Mouse (Mus musculus) ovary, postnatal 10 days (tissue): ENCODE measurements around the gene Parp8.

Source experiments
- DNase-seq: peaks from one replicate; pipeline ENCODE4 v3.0.0; 2022; ENCODE audit warnings: low spot score

The Parp8 gene

DNA sequence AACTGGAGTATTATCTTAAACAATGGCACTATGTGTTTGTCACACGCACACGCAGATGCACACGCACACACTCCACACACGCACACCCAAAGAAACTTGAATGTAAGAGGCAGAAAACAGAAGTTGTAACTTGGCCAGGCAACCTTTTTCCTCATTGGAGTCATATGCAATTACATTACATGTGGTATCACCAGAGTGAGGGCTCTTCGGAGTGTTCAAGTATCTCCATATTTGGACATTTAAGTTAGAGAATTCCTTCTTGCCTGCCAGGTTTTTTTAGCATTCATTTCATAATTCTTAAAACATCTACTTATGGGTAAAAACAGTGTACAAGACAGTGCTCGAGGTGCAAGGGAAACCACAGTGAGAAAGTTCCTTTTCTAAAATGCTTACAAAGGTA is 6.7 kb downstream of the Parp8 start:
- no peak for DNase-seq

DNA sequence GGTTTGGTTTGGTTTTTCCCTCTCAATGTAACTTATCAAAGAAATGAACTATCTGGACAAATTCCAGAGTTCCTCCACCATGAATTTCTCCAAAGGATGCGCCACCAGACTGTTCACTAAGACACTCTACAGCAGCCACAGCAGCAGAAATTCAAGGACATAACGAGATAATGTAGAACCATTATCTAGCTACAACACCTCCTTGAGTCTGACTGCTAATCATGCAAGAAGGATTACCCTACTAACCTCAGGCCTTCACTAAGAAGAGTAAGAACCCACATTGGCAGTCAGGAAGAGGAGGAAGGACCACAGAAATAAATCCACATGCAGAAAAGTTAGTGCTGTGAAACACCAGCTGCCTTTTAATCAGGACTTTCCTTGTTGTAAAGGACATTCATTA is 11.8 kb downstream of the Parp8 start:
- DNase-seq = no peak

DNA sequence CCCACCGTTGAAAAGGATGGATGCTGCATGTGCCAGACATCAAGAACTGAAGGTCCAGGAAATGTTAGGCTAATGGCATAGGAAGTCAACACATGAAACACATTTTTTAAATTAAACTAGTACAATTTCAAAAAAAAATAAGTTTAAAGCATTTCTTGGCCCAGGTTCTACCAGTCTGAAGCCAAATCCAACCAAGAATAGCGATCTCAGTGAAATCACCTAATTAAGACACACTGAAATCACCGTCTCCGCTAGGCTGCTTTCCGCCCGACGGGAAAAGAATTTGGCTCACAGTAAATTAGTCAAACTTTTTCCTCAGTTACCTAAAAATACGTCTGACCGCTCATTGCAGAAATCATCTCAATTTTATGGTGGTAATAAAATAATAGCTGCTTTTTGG is 13.3 kb downstream of the Parp8 start:
- DNase-seq = no peak

DNA sequence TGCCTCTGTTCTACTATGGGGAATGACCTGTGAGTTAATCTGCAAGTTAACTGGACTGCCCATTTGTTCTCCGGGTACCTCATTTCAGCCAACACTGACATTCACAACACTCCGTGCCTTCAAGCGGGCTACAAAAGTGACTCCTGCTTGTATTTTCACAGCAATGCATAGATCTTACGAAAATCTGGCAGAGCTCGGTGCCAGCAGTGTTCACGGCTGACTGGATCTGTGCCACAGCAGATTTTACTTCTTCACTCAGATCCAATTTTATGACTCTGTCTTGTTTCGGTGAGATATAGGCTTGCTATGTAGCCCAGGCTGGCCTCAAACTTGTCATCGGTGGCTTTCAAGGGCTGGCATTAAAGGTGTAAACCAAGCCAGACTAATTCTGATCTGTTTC is 15.2 kb downstream of the Parp8 start:
- DNase-seq = no peak

DNA sequence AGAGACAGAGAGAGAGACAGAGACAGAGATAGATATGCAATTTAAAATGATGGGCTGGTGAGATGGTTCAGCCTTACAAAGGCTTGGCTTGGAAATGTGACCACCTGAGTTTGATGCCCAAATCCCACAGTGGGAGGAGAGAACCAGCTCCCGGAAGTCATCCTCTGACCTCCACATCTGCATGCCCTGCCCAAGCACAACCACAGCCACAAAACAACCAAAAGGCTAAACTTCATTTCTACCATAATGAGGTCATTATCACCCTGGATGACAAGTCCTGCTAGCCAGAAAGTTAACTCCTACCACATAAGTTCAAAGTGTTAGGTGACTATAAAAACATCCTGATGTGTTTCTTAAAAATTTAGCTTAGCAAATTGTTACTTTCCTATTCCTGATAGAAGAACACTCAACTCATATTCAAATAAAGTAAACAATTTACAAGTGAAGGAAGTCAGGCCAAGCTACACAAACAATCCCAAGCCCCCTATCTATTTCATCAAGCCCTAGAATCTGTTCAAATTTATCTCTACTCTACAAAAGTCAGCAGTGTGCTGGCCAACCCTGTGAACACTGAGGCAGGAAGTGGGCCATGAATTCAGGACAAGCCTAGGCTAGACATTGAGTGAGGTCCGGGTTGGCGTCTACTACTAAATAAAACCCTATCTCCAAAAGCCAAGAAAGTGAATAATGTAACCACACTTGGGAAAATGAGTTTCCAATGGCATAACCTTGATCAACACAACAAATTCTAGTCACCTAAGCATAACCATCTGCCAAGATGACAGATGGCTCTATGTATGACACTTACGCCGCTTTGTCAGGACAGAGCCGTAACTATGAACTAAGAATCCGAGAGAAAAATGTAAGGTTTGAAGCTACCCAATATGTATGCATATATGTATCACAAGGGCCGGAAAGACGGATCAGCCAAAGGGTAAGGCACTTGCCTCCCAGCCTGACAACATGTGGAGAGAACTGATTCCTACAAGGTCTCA is 17.0 kb downstream of the Parp8 start:
- no peak for DNase-seq

DNA sequence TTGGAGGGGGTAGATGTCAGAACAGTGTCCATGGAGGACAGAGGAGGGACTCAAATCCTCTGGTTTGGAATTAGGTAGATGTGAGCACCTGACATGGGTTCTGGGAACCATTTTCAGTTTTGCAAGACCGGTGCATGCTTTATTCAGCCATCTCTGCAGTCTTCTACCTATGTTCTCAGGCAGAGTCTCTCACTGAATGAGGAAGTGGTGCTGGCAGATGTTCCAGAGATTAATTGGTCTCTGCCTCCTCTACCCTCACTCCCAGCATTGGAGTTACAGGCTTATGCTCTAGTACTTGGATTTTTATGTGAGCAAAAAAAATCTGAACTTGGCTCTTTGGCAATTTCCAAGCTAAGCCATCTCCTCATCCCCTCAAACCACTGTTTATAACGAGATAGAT is 17.8 kb downstream of the Parp8 start:
- DNase-seq = no peak

DNA sequence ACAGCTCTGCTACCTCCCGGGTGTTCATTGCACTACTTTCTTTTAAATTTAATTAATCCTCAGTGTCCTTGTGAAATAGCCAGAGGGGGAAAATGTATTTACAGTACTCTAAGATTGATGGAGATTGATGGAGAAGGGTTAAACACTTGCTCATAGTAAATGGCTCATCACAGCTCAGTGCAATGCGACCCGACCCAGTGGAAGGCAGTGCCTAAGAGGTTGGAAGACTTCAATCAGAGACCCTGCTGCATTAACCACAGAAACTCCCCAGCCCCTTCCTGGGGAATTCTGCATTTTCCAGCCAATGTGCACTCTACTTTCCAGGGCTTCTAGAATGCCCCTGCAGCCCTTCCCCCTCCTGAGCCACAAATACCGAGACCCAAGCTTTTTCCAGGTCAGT is 18.7 kb downstream of the Parp8 start:
- no peak for DNase-seq

DNA sequence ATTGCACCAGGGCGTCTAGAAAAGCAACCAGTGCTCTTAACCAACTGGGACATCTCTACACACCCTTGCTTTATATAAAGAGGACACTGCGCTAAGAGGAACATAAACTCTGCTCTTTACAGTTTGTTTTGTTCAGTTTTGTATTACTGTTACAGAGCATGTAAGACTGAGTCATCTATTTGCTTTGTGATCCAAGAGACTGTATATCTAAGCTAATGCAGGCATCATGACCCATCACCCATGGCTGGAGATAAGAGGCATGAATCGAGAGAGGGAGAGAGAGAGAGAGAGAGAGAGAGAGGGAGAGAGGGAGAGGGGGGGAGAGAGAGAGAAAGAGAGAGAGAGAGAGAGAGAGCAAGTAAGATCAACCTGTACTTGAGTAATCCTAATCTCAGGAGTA is 24.8 kb downstream of the Parp8 start:
- DNase-seq = no peak

DNA sequence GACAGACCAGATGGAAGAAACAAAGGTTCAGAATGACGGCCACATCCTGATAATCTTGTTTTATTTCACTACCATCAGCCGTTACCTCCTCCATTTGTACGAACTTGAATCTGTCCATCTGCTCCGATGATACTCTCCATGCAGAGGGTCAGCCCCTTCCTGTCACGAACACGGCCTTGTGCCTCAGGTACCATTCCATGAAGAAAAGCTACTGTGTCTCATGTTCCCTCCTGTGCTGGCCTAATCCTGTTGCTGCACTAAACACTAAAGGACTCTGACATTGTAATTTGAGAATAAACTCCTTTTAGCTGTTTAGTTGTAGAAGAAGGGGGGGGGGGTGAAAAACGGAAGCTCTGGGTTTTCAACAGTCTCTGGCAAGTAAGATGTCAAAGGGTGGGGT is 33.8 kb downstream of the Parp8 start:
- no peak for DNase-seq

DNA sequence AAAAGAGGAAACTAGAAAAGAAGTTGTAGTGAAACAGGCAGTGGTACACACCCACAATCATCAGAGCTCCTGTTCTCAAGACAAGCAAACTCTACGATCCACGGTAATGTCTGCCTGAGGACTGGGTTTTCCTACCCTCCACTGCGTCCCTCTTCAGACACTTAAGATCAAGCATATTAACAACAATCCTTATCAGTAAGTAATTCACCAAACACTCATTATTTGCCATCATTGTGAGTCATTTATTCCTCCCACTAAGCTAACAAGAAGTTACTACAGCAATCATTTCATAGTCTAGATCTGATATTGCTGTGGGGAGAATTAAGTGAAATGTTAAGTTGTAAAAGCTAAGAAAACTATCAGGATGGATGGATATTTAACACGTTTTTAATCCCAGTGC is 35.0 kb downstream of the Parp8 start:
- DNase-seq = no peak

DNA sequence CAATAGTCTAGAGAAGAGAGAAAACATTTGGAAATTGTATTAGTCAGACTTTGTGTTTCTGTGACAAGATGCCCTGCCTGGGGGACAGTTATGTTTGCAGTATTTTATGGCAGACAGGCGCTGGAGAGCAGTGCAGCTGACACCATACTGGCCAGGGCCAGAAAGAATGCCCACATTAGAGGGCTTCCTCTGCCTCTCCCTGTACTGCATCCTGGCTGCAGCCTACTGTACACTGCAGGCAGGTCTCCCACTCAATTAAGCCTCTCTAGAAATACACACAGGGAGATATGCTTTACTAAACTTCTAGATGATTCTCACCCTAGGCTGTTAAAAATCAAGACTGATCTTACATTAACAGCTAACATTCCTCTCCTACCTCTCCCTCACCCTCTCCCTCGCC is 36.6 kb downstream of the Parp8 start:
- no peak for DNase-seq

DNA sequence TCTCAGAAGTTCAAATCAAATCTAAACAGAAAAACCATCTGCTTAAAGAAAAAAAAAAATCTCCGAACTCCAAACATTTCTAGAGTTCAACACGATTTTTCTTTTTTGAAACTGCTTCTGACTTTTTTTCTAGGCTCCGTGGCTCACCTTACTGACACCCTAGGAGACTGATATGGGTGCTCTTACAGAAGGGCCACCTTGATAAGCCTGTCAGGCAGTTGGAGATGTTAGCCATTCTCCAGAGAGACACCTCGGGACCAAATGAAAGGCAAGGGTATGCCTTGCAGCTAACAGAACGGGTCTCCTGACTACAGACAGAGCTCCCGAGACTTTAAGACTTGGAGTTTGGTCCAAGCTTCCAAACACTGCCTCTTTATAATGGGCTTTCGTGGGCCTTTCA is 37.1 kb downstream of the Parp8 start:
- DNase-seq = no peak

DNA sequence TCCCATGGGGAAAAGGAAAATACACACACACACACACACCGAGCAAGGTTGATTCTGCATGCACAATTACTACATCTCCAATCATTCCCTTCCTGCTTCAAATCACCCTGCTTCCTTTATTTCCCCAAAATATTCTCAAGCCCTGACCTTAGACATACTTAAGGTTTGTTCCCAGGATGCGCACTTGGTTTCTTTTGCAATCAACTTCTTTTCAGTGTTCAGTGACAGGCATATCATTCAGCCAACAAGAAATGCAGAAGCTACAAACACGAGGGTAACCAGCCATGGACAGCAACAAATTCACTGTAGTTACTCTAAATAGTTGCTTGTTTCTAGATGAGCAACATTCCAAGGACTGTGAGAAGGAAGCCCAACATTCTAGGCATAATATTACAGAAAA is 38.1 kb downstream of the Parp8 start:
- DNase-seq = no peak

DNA sequence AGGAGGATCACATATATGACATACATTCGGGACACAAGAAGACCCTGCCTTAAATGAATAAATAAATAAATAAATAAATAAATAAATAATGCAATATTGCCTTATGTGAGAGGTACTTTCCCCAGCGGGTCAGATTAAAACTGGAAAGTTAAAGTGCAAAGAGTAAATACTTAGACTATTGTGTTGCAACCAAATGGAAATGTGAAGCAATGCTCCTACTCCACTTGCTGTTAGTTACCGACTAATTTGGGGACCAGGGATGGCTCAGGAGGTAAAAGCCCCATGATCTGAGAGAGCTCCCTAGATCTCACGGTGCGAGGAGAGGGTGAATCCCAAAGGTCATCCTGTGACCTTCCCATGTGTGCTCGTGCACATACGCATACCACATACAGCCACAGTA is 38.7 kb downstream of the Parp8 start:
- DNase-seq = no peak

DNA sequence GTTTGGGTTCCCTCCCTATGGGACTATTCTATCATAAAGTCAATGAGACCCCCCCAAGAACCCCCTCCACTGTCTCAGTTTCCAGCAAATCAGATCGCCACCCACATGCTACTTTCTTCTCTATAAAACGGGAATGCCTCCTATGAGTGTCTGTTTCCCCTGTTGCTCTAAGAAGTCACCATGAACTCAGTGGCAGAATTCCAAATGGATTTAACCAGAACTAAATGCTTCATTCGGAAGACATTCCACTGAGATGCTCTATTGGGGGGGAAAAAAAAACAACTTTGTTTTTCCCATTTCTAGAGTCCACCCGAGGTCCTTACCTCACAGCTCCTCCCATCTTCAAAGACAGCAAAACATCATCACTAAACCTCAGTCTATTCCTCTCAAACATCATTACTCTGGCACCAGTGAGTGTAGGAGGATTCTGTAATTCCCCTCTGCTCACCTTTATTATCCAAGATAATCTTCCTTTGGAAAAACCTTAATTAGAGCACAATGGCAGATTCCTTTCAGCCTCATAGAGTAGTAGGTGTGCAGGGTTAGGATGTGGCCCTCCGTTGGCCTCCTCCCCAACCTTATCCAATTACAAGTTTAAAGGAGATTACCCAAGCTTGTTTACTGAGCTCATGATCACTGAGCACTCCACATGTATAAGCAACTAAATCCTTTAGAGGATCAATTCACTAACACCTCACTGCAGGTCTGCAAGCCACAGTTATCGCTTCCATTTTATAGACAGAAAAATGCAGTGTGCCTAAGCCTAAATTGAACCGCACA is 51.1 kb downstream of the Parp8 start:
- DNase-seq = no peak

DNA sequence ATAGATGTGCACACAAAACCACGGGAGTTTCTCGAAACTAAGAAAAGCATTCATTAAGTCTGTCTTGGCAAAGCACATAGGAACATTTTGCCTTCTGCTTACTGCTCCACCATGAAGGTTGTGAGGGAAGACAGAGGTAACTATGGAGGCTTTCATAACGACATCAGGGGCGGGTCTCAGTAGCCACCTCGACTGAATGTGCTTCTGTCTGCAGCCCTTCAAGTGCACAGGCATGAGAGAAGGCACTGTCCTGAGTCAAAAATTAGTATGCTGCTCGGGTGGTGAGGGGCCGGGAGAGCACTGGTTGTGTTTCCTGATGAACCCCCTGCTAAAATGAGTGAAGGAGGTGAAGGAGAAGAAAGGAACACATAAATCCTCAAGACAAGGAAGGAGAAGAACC is 51.8 kb downstream of the Parp8 start:
- no peak for DNase-seq

DNA sequence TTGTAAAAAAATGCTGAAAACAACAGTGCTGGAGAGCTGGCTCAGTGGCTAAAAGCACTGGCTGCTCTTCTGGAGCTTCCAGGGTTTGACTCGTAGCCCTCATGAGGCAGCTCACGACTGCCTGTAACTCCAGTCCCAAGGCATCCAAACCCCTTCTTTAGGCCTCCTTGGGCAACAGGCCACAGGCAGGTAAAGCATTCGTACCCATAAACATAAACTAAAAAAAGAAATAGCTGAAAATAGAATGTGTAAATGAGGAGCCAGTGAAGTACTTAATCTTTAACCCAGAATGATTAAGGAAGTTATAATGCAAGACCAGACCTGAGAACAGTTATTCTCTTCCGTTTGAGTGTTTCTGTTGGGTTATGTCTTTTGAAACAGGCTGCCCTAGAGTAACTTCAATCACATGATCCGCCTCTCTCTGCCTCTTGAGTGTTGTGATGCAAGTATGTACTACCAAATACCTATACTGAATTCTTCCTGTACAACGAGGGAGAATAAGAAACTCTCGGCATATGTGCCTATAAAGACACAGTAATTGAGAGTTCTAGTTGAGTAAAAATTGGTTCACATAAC is 53.2 kb downstream of the Parp8 start:
- no peak for DNase-seq

DNA sequence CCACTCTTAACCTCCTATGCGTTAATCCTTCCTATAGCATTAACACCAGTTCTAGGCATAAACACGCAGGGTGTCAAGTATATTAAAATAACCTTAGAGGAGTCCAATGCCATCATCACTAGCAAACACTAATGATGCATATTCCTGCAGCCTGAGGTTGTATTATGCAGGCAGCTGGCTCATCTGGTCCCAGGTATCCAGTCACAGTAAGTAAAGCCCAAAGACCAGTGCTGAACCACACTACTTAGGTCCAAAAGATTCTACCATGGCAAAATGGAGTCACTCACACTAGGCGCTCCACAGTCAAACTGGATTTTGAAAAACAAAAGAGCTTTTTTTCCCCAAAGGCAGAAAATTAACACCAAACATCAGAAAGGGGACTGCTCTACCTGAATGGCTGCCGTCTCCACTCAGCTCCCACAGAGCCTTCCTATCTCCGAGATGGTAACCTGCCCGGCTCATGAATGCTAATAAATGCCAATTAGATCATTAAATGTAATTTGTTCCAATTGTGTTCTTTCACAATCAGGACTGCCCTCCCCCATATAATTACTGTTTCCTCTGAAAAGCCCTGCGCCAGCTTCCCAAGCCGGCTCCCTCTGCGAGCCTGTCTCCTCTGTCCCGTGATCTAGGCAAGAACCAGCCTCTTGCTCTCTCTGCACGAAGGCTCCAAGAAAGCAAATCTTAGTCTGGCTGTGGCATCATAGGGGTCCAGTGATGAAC is 54.5 kb downstream of the Parp8 start:
- DNase-seq = no peak

DNA sequence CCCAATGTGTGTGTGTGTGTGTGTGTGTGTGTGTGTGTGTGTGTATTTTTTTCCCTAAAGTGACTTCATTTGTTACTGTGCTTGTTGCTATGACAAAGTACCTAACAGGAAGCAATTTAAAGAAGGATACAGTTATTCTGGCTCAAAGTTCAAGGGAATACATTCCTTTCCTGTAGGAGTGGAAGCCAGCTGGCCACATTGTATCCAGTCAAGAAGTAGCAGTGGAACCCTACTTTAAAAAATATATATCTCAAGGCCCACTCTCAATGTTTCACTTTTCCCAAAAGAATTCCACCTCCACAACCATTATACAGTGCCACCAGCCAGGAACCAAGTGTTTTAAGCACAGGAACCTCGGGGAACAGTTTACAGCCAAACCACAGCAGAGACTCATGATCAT is 55.7 kb downstream of the Parp8 start:
- DNase-seq = no peak

DNA sequence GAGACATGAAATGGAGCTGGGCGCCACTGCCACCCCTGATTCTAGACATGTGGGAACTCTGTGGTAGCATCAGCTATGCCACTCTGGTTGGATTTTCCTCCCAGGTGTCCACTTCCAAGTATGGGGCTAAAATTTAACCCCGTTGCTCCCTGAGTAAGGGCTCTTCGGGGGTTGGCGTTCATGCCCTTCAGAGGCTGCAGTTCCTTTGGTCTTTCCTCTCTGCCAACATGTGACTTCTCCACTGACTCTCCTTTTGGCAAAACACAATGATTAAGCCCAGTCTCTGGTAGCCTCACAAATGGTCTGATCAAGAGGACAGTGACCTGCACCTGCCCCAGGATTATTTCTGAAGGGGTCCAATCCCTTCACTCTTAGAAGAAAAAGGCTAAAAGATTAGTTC is 56.4 kb downstream of the Parp8 start:
- no peak for DNase-seq

DNA sequence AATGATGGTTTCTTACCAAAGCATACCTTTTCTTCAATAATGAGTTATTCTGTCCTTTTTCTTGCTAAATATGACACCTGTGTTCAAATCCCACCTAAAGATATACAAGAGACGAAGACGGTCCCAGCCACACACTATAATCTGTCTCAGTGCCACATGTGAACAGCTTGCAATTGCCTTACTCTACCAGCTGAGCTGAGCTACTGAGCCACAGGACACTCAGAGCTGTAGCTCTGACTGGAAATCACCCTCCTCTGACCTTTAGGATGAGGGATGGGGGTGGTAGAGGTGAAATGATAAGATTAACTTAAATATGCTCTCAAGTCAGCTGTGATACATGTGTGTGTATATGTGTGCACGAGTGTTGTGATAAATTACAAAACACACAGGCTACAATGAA is 57.9 kb downstream of the Parp8 start:
- DNase-seq = no peak
